Mouse (Mus musculus) liver, adult 2 months (tissue): ENCODE results near the gene Aldob.

Source experiments
- CTCF ChIP-seq: fragments of 200-500 bp; IDR thresholded peaks from 2 replicates; pipeline ENCODE4 v1.5.1; 2011; ENCODE audit warnings: low read depth, low read length, control low read depth
- POLR2A ChIP-seq: fragments of 200-500 bp; IDR thresholded peaks from 2 replicates; pipeline ENCODE4 v1.6.1; 2011; ENCODE audit warnings: low read length, control low read depth; ENCODE audit not compliant: insufficient read depth; ENCODE audit errors: extremely low read depth

- TF ChIP-seq CTCF (no peak), POLR2A (no peak)
Measured at GRCm38 (mm10) chr4:49572194-49572593, 22.8 kb upstream of the Aldob start.
